Mouse (Mus musculus) gastrocnemius, postnatal 36 days (tissue): ENCODE data around the gene Dppa5a. TPM values are rescaled to one million over a fixed set of nuclear protein-coding genes. Genes with fewer than 3 reads are reported as not detected.

Source experiments
- DNase-seq, 2 experiments: peaks; one replicate each; pipeline ENCODE4 v3.0.0; 2022
- intact Hi-C: fragments of 180-260 bp; cut with DNase I; formaldehyde crosslinking; loops from one replicate; pipeline ENCODE4 v1.15.1; 2025
- total RNA-seq, 2 experiments: library from RNA; stranded (reverse); gene quantifications; 2 replicates each; pipeline ENCODE4 v1.2.3; 2021

Gene Dppa5a
- total RNA-seq, 2 experiments from 2014 or later = not detected

GRCm38 (mm10) chr9:78319499-78319898, 48.5 kb downstream of the Dppa5a start:
- DNase-seq = no peak
- intact Hi-C loops = no loop called here

Other genes starting within 250 kb of the Dppa5a start
- 10 to 100 TPM; 10.8 to 14.3 TPM for gene Gsta4, start 185.4 kb downstream of the Dppa5a start, total RNA-seq
- gene Gsta1, start 137.5 kb downstream of the Dppa5a start, total RNA-seq = not detected
- not detected for gene Gm3776, start 111.0 kb downstream of the Dppa5a start, total RNA-seq
- gene Gm10639, start 78.3 kb downstream of the Dppa5a start, total RNA-seq = not detected
- not detected for gene Omt2a, start 53.4 kb downstream of the Dppa5a start, total RNA-seq
- gene Omt2b, start 40.6 kb downstream of the Dppa5a start, total RNA-seq = not detected
- gene Gsta2, start 12.4 kb downstream of the Dppa5a start, total RNA-seq = not detected
- gene Ooep, start 10.5 kb upstream of the Dppa5a start, total RNA-seq = not detected
- gene Ddx43, start 27.6 kb upstream of the Dppa5a start, total RNA-seq = not detected
- gene Cgas, start 75.1 kb upstream of the Dppa5a start, total RNA-seq = under 1 TPM in 1 of 2 experiments, not detected in 1; 0.17 TPM
- gene Mto1, start 80.0 kb upstream of the Dppa5a start, total RNA-seq = 10 to 100 TPM; 17.6 to 21.4 TPM
- gene Gm17324, start 80.6 kb upstream of the Dppa5a start, total RNA-seq = not detected
- gene Eef1a1, start 121.0 kb upstream of the Dppa5a start, total RNA-seq = 100 to 1,000 TPM; 496 to 538 TPM
- 1 to 10 TPM; 2.7 to 4.0 TPM for gene Slc17a5, start 219.9 kb upstream of the Dppa5a start, total RNA-seq
- gene Cd109, start 247.4 kb upstream of the Dppa5a start, total RNA-seq = under 1 TPM; 0.46 to 0.81 TPM